Mouse (Mus musculus): Measurements from ENCODE around the gene Zfp825. TPM values are rescaled to one million over a fixed set of nuclear protein-coding genes. Genes with fewer than 3 reads are reported as not detected.
"Not testable (repeated sequence)": the region's sequence is repeated elsewhere in the genome, so short reads cannot be mapped to it uniquely, and the experiment has no call there.

Gene Zfp825
- 22.1 and 25.9 TPM in 2 replicates for polyA plus RNA-seq (2016; fragmentation: Nextera tagmentation; extraction: Ambion mirVana)

DNA sequence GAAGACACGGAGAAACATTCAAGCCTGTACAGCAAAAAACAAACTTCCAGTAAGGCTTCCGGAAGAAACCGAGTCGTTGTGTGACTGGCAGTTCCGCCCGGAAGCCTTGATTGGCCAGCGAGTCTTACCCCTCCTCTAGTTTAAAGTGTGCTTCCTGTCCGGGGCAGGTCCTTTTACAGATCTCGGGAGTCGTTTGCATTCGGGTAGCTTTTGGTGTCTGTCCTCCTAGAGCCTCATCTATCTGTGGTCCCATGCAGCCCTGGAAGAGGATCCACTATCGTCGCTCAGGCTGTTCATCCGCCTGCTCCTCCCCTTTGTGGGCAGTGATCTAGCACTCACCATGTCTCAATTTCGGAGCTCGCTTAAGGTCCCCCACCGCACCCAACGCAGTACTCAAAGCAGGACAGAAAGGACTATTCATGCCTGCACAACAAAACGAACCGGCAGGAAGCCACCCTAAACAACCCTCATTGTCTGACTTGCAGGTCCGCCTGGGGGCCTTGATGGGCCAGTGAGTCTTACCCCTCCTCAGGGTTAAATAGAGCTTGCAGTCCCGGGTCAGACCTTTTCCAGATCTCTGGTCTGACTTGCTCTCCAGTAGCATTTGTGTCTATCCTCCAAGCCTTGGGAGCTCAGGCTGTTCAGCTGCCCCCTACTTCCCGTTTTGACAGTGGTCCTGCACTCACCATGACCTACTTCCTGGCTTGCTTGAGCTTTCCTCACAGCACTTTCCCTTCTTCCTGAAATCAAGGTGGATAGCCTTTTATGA is at the start of gene Zfp825:
Zfp825 (minus strand) TSS at position 82 of the 769 bp plus-strand sequence.
- H3K27me3 ChIP-seq (replicated peaks; ENCODE audit: low read depth, poor library complexity, severe bottlenecking): no peaks in the 10 kb centered on the region
- WGBS: under 1% methylated on average over 23 of the region's 23 CpGs

DNA sequence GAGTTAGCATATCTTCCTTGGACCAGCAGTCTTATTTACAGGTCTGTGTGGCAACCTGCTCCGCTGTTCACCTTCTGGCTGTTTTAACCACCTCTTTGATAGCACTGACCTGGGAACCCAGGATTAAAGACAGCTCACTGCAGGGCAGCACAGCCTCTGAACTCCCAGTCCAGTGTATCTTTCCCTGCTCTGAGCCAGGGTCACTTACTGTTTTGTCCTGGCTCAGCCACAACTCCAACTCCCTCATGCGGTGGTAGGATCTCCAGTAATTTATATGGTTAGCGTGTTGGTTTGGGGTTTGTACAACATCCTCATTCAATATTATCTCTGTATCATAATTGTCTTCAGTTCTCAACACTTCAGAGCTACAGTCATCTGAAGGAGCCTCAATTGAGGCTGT is 41.6 kb upstream of the Zfp825 start:
- not testable (repeated sequence) for H3K27me3 ChIP-seq (replicated peaks; ENCODE audit: low read depth, poor library complexity, severe bottlenecking); H3K9me3 ChIP-seq; H3K4me1 ChIP-seq; H3K36me3 ChIP-seq (replicated peaks); DNase-seq (ENCODE audit: low spot score); H3K4me3 ChIP-seq; H3K27ac ChIP-seq (replicated peaks)
- WGBS: 90% methylated on average over 3 of the region's 3 CpGs

More for the DNA sequence above, at the start of gene Zfp825:
- H3K4me1 ChIP-seq: peaks cover 8% of the 10 kb centered on the region; the same call in 1 of the 2 replicates
- DNase-seq (ENCODE audit: low spot score): peak; percentile 83
- no peaks in the 10 kb centered on the region for H3K36me3 ChIP-seq (replicated peaks)
- peak within 1 kb of the TSS; percentile 90 for H3K27ac ChIP-seq (replicated peaks)
- H3K4me3 ChIP-seq: peak within 1 kb of the TSS; percentile 74
- no peaks in the 10 kb centered on the region for H3K9me3 ChIP-seq

DNA sequence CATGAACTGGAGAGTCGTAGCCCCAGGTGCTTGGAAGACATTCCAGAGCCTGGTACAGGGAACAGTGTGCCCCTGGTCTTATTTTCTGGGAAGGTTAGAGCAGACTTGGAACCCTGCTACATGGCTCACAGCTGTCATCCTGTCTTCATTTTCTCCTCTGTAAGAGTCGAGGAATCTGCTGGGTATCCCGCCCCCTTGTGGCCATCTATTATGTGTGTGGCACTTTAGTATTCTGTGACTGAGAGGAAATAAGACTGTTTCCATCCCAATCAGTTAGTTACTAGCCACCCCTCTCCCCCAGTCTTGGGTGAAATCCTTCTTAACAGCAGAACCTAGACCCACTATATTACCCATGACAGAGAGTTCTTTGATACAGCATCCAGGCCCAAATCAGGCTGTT is 41.1 kb upstream of the Zfp825 start:
- H3K36me3 ChIP-seq (replicated peaks); H3K4me3 ChIP-seq; H3K27me3 ChIP-seq (replicated peaks; ENCODE audit: low read depth, poor library complexity, severe bottlenecking); H3K4me1 ChIP-seq; H3K27ac ChIP-seq (replicated peaks); H3K9me3 ChIP-seq: not testable (repeated sequence)
- WGBS: 15% methylated on average over 3 of the region's 3 CpGs
- DNase-seq (ENCODE audit: low spot score): peak; percentile 67

DNA sequence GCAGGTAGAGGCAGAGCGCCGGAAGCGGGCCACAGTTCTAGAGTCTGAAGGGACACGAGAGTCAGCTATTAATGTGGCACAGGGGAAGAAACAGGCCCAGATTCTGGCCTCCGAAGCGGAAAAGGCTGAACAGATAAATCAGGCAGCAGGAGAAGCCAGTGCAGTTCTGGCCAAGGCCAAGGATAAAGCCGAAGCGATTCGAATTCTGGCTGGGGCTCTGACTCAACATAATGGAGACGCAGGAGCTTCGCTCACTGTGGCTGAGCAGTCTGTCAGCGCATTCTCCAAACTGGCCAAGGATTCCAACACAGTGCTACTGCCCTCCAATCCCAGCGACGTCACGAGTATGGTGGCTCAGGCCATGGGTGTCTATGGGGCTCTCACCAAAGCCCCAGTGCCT is 40.3 kb upstream of the Zfp825 start:
- H3K4me3 ChIP-seq: no peak overlapping the region
- no peaks in the 10 kb centered on the region for H3K27me3 ChIP-seq (replicated peaks; ENCODE audit: low read depth, poor library complexity, severe bottlenecking)
- no peaks in the 10 kb centered on the region for H3K4me1 ChIP-seq
- H3K36me3 ChIP-seq (replicated peaks): no peaks in the 10 kb centered on the region
- DNase-seq (ENCODE audit: low spot score): no peak
- 90% methylated on average over 15 of the region's 15 CpGs for whole genome bisulfite sequencing
- no peak overlapping the region for H3K27ac ChIP-seq (replicated peaks)
- H3K9me3 ChIP-seq: peaks cover 4% of the 10 kb centered on the region

DNA sequence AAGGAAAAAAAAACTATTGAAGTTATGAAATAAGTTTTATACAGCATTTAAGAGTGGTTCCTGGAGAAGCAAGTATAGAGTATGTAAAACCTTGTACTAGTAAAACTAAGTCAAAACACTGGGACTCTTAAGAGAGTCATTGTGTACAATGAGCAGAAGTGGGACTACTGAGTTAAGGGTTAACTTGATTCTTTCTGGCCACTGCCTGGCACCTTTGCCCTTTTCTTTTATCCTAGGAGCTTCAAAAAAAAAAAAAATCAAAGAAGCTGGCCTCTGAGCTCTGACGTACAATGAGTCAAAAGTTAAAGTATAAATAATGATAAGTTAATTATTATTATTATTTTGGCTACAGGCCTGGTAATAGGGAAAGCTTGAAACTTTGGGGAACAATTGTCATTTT is 37.5 kb upstream of the Zfp825 start:
- H3K4me3 ChIP-seq; H3K4me1 ChIP-seq; H3K27me3 ChIP-seq (replicated peaks; ENCODE audit: low read depth, poor library complexity, severe bottlenecking); H3K9me3 ChIP-seq; DNase-seq (ENCODE audit: low spot score); H3K27ac ChIP-seq (replicated peaks); H3K36me3 ChIP-seq (replicated peaks): not testable (repeated sequence)
- 9% methylated on average over 1 of the region's 1 CpGs for WGBS

DNA sequence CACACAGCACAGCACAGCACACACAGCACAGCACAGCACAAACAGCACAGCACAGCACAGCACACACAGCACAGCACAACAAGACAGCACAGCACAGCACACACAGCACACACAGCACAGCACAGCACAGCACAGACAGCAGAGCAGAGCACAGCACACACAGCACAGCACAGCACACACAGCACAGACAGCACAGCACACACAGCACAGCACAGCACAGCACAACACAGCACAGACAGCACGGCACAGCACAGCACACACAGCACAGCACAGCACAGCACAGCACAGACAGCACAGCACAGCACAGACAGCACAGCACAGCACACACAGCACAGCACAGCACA is 35.6 kb upstream of the Zfp825 start:
- not testable (repeated sequence) for H3K27me3 ChIP-seq (replicated peaks; ENCODE audit: low read depth, poor library complexity, severe bottlenecking); H3K36me3 ChIP-seq (replicated peaks); H3K4me3 ChIP-seq; H3K4me1 ChIP-seq; H3K9me3 ChIP-seq; H3K27ac ChIP-seq (replicated peaks)
- 14% methylated on average over 1 of the region's 1 CpGs for WGBS
- DNase-seq (ENCODE audit: low spot score): peak; percentile 8

DNA sequence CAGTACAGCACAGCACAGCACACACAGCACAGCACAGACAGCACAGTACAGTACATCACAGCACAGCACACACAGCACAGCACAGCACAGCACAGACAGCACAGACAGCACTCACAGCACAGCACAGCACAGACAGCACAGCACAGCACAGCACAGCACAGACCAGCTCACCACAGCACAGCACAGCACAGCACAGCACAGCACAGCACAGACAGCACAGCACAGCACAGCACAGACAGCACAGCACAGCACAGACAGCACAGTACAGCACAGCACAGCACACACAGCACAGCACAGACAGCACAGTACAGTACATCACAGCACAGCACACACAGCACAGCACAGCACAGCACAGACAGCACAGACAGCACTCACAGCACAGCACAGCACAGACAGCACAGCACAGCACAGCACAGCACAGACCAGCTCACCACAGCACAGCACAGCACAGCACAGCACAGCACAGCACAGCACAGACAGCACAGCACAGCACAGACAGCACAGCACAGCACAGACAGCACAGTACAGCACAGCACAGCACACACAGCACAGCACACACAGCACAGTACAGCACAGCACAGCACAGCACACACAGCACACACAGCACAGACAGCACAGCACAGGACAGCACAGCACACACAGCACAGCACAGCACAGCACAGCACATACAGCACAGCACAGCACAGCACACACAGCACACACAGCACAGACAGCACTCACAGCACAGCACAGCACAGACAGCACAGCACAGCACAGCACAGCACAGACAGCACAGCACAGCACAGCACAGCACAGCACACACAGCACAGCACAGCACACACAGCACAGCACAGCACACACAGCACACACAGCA is 35.0 kb upstream of the Zfp825 start:
- H3K4me3 ChIP-seq; DNase-seq (ENCODE audit: low spot score); H3K36me3 ChIP-seq (replicated peaks); H3K4me1 ChIP-seq; H3K27ac ChIP-seq (replicated peaks); H3K27me3 ChIP-seq (replicated peaks; ENCODE audit: low read depth, poor library complexity, severe bottlenecking); H3K9me3 ChIP-seq: not testable (repeated sequence)

DNA sequence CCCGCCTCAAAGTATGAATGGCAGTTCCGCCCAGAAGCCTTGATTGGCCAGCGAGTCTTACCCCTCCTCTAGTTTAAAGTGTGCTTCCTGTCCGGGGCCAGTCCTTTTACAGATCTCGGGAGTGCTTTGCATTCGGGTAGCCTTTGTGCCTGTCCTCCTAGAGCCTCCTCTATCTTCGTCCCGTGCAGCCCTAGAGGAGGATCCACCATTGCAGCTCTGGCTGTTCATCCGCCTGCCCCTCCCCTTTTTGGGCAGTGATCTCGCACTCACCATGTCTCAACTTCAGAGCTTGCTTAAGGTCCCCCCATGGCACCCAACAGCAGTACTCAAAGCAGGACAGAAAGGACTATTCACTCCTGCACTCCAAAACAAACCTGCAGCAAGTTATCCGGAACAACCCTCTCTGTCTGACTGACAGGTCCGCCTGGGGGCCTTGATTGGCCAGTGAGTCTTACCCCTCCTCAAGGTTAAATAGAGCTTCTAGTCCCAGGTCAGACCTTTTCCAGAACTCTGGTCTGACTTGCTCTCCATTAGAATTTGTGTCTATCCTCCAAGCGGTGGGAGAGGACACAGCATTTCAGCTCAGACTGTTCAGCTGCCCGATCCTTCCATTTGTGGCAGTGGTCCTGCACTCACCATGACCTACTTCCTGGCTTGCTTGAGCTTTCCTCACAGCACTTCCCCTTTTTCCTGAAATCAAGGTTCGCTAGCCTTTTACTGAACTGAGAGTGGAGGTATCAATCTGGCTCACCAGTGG is 28.9 kb upstream of the Zfp825 start:
- no peaks in the 10 kb centered on the region for H3K27me3 ChIP-seq (replicated peaks; ENCODE audit: low read depth, poor library complexity, severe bottlenecking)
- H3K4me3 ChIP-seq: peak overlapping the region; percentile 65
- H3K9me3 ChIP-seq: no peaks in the 10 kb centered on the region
- 2% methylated on average over 15 of the region's 15 CpGs for WGBS
- DNase-seq (ENCODE audit: low spot score): peak; percentile 73
- H3K4me1 ChIP-seq: no peaks in the 10 kb centered on the region
- H3K36me3 ChIP-seq (replicated peaks): no peaks in the 10 kb centered on the region
- H3K27ac ChIP-seq (replicated peaks): peak overlapping the region; percentile 88

DNA sequence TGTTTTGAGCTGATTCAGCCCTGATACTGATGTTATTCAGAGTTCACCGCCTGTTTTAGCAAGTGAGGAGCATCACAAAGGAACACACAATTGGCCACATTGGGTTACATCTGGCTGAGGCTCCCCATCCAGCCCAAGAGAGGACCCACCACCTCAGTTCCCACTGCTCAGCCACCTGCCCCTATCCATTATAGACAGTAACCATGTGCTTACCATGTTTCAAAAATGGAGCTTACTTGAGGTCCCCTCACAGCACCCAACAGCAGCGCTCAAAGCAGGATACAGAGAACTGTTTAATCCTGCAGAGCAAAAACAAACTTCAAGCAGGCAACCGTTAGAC is 28.3 kb upstream of the Zfp825 start:
- H3K27me3 ChIP-seq (replicated peaks; ENCODE audit: low read depth, poor library complexity, severe bottlenecking); H3K4me1 ChIP-seq; DNase-seq (ENCODE audit: low spot score); H3K9me3 ChIP-seq; H3K36me3 ChIP-seq (replicated peaks): not testable (repeated sequence)
- peak overlapping the region; percentile 88 for H3K27ac ChIP-seq (replicated peaks)
- H3K4me3 ChIP-seq: peak overlapping the region; percentile 65
- 1% methylated on average over 3 of the region's 3 CpGs for WGBS

DNA sequence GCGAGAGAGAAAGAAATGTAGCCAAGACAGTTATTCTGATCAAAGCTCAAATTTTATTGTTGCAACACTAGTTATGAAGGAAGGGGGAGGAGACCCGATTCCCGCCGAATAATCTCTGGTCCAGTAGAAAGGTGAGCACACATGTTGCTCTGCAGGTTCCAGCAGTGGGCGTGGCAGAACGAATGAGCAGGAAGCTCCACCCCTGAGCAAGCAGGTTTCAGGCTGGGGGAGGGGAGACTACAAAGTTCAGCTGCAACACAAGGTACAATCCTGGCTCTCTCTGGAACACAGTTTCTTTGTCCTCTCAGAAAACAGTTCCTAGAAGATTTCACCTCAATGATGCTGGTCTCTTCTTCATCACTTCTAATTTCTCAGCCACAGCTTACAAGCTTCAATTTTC is 14.2 kb upstream of the Zfp825 start:
- not testable (repeated sequence) for H3K9me3 ChIP-seq; H3K4me3 ChIP-seq; H3K27me3 ChIP-seq (replicated peaks; ENCODE audit: low read depth, poor library complexity, severe bottlenecking); DNase-seq (ENCODE audit: low spot score); H3K27ac ChIP-seq (replicated peaks); H3K4me1 ChIP-seq
- peaks cover 17% of the 10 kb centered on the region for H3K36me3 ChIP-seq (replicated peaks)
- WGBS: 85% methylated on average over 6 of the region's 6 CpGs

DNA sequence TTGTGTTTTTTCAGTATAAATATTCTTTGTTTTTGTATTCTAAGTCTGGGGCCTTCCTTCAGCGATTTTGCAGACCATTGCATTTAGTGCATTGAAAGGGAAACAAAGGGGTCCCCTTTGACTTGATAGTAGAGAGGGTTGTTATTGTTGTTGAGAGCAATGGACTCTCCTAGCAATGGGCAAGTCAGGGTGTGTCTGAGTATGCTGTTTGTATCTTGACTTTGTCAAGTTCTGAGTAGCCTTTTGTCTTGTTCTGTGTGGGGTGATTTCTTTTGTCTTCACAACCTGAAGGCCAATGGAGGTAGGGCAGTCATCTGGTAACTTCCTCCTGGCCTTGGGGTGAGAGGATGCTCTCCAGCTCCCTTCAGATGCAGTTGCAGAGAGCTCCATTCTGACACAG is 9.1 kb upstream of the Zfp825 start:
- not testable (repeated sequence) for H3K27ac ChIP-seq (replicated peaks); DNase-seq (ENCODE audit: low spot score); H3K4me3 ChIP-seq; H3K4me1 ChIP-seq; H3K27me3 ChIP-seq (replicated peaks; ENCODE audit: low read depth, poor library complexity, severe bottlenecking); H3K36me3 ChIP-seq (replicated peaks); H3K9me3 ChIP-seq
- 77% methylated on average over 1 of the region's 1 CpGs for WGBS

DNA sequence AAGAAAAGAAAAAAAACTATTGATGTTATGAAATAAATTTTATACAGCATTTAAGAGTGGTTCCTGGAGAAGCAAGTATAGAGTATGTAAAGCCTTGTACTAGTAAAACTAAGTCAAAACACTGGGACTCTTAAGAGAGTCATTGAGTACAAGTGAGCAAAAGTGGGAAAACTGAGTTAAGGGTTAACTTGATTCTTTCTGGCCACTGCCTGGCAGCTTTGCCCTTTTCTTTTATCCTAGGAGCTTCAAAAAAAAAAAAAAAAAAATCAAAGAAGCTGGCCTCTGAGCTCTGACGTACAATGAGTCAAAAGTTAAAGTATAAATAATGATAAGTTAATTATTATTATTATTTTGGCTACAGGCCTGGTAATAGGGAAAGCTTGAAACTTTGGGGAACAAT is 5.9 kb upstream of the Zfp825 start:
- not testable (repeated sequence) for H3K36me3 ChIP-seq (replicated peaks); H3K9me3 ChIP-seq; DNase-seq (ENCODE audit: low spot score); H3K27me3 ChIP-seq (replicated peaks; ENCODE audit: low read depth, poor library complexity, severe bottlenecking); H3K27ac ChIP-seq (replicated peaks); H3K4me3 ChIP-seq; H3K4me1 ChIP-seq
- 62% methylated on average over 1 of the region's 1 CpGs for WGBS

DNA sequence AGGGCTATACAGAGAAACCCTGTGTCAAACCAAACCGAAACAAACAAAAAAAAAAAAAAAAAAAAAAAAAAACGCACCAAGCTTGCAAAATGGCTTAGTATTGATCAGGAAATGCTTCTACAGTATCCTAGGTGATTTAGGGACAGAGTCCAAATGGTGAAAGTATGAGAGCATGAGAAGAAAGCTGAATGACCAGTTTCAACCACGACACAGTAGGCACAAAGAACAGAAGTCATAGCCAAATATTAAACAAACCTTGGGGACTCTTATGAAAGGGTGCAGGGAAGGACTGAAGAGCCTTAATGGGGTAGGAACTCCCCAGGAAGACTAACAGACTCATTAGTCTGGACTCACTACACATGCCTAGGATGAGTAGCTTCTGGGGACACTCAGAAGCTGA is 9.5 kb downstream of the Zfp825 start:
- peaks cover 27% of the 10 kb centered on the region for H3K36me3 ChIP-seq (replicated peaks)
- H3K4me1 ChIP-seq; H3K27me3 ChIP-seq (replicated peaks; ENCODE audit: low read depth, poor library complexity, severe bottlenecking); DNase-seq (ENCODE audit: low spot score); H3K4me3 ChIP-seq; H3K27ac ChIP-seq (replicated peaks); H3K9me3 ChIP-seq: not testable (repeated sequence)
- 95% methylated on average over 3 of the region's 3 CpGs for WGBS

Data from embryonic facial prominence, embryonic 10.5 days (tissue).